Mouse (Mus musculus): ENCODE results near the gene Gm867. TPM values are rescaled to one million over a fixed set of nuclear protein-coding genes. Genes with fewer than 3 reads are reported as not detected.

The Gm867 gene
- polyA plus RNA-seq, 1 experiment from 2014 or later, result 3.0 TPM

GRCm38 (mm10) chr10:75945896-75946295 lies 5.4 kb upstream of the Gm867 start:
- H3K4me2 ChIP-seq, result no peak overlapping the region
- no peaks in the 10 kb centered on the region for H3K9me3 ChIP-seq
- H3K4me1 ChIP-seq (replicated peaks), result peaks cover 31% of the 10 kb centered on the region
- no peak overlapping the region for H3K4me3 ChIP-seq
- H3K27me3 ChIP-seq, result peaks cover 25% of the 10 kb centered on the region
- H3K27ac ChIP-seq (replicated peaks), result no peak overlapping the region
- H3K36me3 ChIP-seq, result no peaks in the 10 kb centered on the region
- ATAC-seq (ENCODE audit: low read depth), result no peak
- no peak overlapping the region for H3K9ac ChIP-seq
- WGBS, result 88% methylated on average over 7 of the region's 7 CpGs

GRCm38 (mm10) chr10:75945213-75945612 lies 4.7 kb upstream of the Gm867 start:
- Histone ChIP-seq H3K36me3 (no peaks in the 10 kb centered on the region), H3K4me2 (no peak overlapping the region), H3K9ac (no peak overlapping the region), H3K9me3 (no peaks in the 10 kb centered on the region), H3K4me3 (no peak overlapping the region), H3K4me1 (replicated peaks) (peaks cover 31% of the 10 kb centered on the region), H3K27ac (replicated peaks) (no peak overlapping the region), H3K27me3 (peaks cover 23% of the 10 kb centered on the region)
- WGBS, result 92% methylated on average over 7 of the region's 7 CpGs
- no peak for ATAC-seq (ENCODE audit: low read depth)

GRCm38 (mm10) chr10:75944066-75944772 lies 3.7 kb upstream of the Gm867 start:
- peak; percentile 64 for ATAC-seq (ENCODE audit: low read depth)
- Histone ChIP-seq H3K9ac (no peak overlapping the region), H3K9me3 (no peaks in the 10 kb centered on the region), H3K4me1 (replicated peaks) (peaks cover 30% of the 10 kb centered on the region), H3K27me3 (peaks cover 14% of the 10 kb centered on the region; the same call in 1 of the 2 replicates), H3K4me3 (no peak overlapping the region), H3K4me2 (0 out of 2 replicates have a peak overlapping the region, but pooled peaks have one; percentile 14), H3K36me3 (no peaks in the 10 kb centered on the region), H3K27ac (replicated peaks) (peak overlapping the region; percentile 71)
- WGBS, result 10% methylated on average over 11 of the region's 11 CpGs

GRCm38 (mm10) chr10:75942736-75943477 lies 2.4 kb upstream of the Gm867 start, which contains the start of gene Vpreb3:
TSS of gene Vpreb3 (plus strand) at chr10:75943057.
- Histone ChIP-seq H3K27me3 (peaks cover 4% of the 10 kb centered on the region; the same call in 1 of the 2 replicates), H3K4me2 (0 out of 2 replicates have a peak within 1 kb of the TSS, but pooled peaks have one; percentile 14), H3K9me3 (no peaks in the 10 kb centered on the region), H3K27ac (replicated peaks) (peak within 1 kb of the TSS; percentile 71), H3K4me3 (no peak within 1 kb of the TSS), H3K4me1 (replicated peaks) (peaks cover 32% of the 10 kb centered on the region), H3K9ac (no peak within 1 kb of the TSS), H3K36me3 (no peaks in the 10 kb centered on the region)
- 84% methylated on average over 15 of the region's 15 CpGs for WGBS
- no peak for ATAC-seq (ENCODE audit: low read depth)

- Histone ChIP-seq H3K4me3 (no peak overlapping the region), H3K36me3 (no peaks in the 10 kb centered on the region), H3K9ac (no peak overlapping the region), H3K27ac (replicated peaks) (0 out of 2 replicates have a peak overlapping the region, but pooled peaks have one; percentile 1), H3K4me1 (replicated peaks) (peaks cover 42% of the 10 kb centered on the region), H3K27me3 (peaks cover 12% of the 10 kb centered on the region), H3K9me3 (no peaks in the 10 kb centered on the region), H3K4me2 (no peak overlapping the region)
- ATAC-seq (ENCODE audit: low read depth), result no peak
- 62% methylated on average over 9 of the region's 9 CpGs for WGBS
These were observed 761 bp upstream of the Gm867 start for GRCm38 (mm10) chr10:75941042-75941824.

- Histone ChIP-seq H3K9ac (no peak overlapping the region), H3K4me1 (replicated peaks) (peaks cover 57% of the 10 kb centered on the region), H3K27me3 (peaks cover 17% of the 10 kb centered on the region), H3K4me3 (no peak overlapping the region), H3K27ac (replicated peaks) (no peak overlapping the region), H3K36me3 (no peaks in the 10 kb centered on the region), H3K9me3 (no peaks in the 10 kb centered on the region), H3K4me2 (no peak overlapping the region)
- no peak for ATAC-seq (ENCODE audit: low read depth)
- 38% methylated on average over 9 of the region's 9 CpGs for WGBS
These were observed 814 bp downstream of the Gm867 start for GRCm38 (mm10) chr10:75939481-75940234.

GRCm38 (mm10) chr10:75937851-75938643 lies 2.4 kb downstream of the Gm867 start:
- Histone ChIP-seq H3K9ac (no peak overlapping the region), H3K9me3 (no peaks in the 10 kb centered on the region), H3K36me3 (no peaks in the 10 kb centered on the region), H3K4me1 (replicated peaks) (peaks cover 47% of the 10 kb centered on the region), H3K4me2 (no peak overlapping the region), H3K4me3 (no peak overlapping the region), H3K27me3 (peaks cover 21% of the 10 kb centered on the region), H3K27ac (replicated peaks) (no peak overlapping the region)
- ATAC-seq (ENCODE audit: low read depth), result no peak
- WGBS, result 53% methylated on average over 10 of the region's 10 CpGs

- Histone ChIP-seq H3K4me1 (replicated peaks) (peaks cover 45% of the 10 kb centered on the region), H3K9ac (no peak overlapping the region), H3K36me3 (no peaks in the 10 kb centered on the region), H3K4me2 (peak overlapping the region; percentile 83), H3K9me3 (no peaks in the 10 kb centered on the region), H3K27ac (replicated peaks) (no peak overlapping the region), H3K4me3 (no peak overlapping the region; the same call in 1 of the 2 replicates), H3K27me3 (peaks cover 26% of the 10 kb centered on the region)
- no peak for ATAC-seq (ENCODE audit: low read depth)
- 35% methylated on average over 18 of the region's 18 CpGs for WGBS
These were observed 3.4 kb downstream of the Gm867 start for GRCm38 (mm10) chr10:75936909-75937667.

GRCm38 (mm10) chr10:75935680-75936541 lies 4.6 kb downstream of the Gm867 start, which contains the start of gene Mmp11:
TSS of gene Mmp11 (minus strand) at chr10:75936496.
- ATAC-seq (ENCODE audit: low read depth), result peak; percentile 50
- Histone ChIP-seq H3K4me3 (peak within 1 kb of the TSS; percentile 58), H3K4me1 (replicated peaks) (peaks cover 54% of the 10 kb centered on the region), H3K36me3 (no peaks in the 10 kb centered on the region), H3K27me3 (peaks cover 36% of the 10 kb centered on the region), H3K9ac (peak within 1 kb of the TSS; percentile 74), H3K4me2 (peak within 1 kb of the TSS; percentile 83), H3K9me3 (no peaks in the 10 kb centered on the region), H3K27ac (replicated peaks) (peak within 1 kb of the TSS; percentile 66)
- WGBS, result 2% methylated on average over 50 of the region's 51 CpGs

All from neural tube, embryonic 13.5 days (tissue).